Mouse (Mus musculus): ENCODE measurements around the gene Fcgrt.
A peak's percentile ranks its signal among the peaks of the same experiment; 100 is the strongest.

DNA sequence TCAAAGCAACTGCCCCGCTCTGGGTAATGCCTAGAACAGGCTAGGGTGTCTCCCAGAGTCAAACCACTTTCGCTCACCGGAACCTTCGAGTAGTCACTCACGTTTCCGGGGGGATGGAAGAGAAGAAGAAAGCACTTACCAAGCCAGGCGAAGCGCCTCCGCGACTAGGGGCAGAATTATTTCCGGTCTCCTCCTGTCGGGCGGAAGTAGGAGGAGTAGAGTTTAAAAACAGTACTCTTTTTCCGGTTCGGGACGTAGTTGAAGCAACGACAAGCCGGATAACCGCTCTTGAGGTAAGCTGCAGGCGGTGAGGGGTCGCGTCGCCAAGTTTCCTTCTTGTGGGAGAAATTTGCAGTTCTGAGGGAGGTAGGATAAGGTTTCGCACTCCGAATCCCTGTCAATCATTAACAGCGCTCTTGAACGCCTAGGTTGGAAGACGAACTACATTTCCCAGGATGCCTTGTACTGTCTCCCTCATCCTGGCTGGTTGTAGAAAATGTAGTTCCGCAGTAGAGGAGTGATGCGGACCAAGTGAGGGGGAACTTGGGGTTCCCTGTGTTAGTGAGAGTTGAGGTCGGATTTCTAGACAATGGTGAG, 41.3 kb downstream of the Fcgrt start, which contains the start of the genes Nosip and Prrg2:
- TF ChIP-seq CTCF (conservative IDR thresholded peaks at IDR 0.05; ENCODE audit: insufficient read depth, insufficient read length, low read depth, low read length) (0 out of 2 replicates have a peak, but pooled peaks have one; percentile 16), POLR2A (IDR thresholded peaks at IDR 0.05; ENCODE audit: low read depth, low read length) (no peak)

All from kidney, adult 2 months (tissue).